In the genomic region with DNA sequence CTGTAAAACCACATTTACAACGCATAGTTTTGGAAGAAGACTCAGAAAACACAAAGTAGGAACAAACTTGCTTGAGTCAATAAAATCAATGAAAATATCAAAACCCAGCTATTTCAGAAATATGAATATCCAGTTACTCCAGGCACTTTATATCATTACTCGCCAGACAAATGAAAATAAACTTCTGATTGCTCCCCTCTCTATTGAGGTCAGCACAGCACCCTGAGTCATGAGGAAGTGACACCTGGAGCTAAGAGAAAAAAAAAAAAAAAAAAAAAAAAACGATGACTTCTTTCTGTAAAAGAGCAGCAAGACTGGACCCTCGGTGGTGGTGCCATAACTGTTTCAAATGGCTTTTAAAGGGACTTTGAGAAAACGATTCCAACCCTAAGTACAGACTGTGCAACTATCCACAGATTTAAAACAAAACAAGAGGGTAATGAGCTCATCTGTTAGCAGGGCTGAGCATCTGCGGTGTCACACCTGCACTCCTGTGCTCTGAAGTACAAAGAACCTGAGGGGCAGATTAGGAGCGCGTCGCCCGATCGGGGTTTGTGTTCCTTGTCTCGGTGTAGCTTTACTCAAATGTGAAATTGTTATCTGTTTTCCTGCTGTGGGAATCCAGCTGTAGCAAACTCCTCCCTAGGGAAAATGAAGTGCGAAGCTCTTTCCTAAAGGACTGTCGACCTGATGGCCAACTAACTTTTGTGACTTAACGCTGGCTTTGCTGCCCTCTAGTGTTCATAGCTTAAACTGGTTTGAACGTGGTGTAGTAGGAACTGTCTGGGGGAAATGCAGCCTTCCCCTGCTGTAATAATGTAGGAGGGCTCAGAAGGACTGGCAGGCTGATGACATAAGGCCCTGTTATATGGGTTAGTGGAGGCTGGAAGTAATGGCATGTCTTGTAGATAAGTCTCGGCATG, we compare ENCODE assay signal across 8 mouse cellular contexts.
DNase-seq lines count a peak whose midpoint lies in the region; ATAC-seq and TF ChIP-seq lines count a peak whose summit lies in the region.

No protein-coding gene starts in this region.

- H3K9me3 ChIP-seq in E14TG2a.4 (ENCODE audit: low read length), result no peaks in the 10 kb centered on the region
- H3K9me3 ChIP-seq in embryonic facial prominence, embryonic 14.5 days (ENCODE audit: control insufficient read depth, low read length), result no peaks in the 10 kb centered on the region
- H3K9me3 ChIP-seq in liver, embryonic 16.5 days (replicated peaks; ENCODE audit: control insufficient read depth, low read length), result no peaks in the 10 kb centered on the region
- H3K9me3 ChIP-seq in neural tube, embryonic 14.5 days (ENCODE audit: control insufficient read depth, low read length), result no peaks in the 10 kb centered on the region

- ATAC-seq in embryonic facial prominence, embryonic 14.5 days (ENCODE audit: low read depth), result peak; percentile 62; the same call in 1 of the 2 replicates
- ATAC-seq in liver, embryonic 16.5 days (ENCODE audit: low read depth), result peak; percentile 48; the same call in 1 of the 2 replicates
- peak; percentile 89 for ATAC-seq in neural tube, embryonic 14.5 days (ENCODE audit: low read depth)

- WGBS in embryonic facial prominence, embryonic 14.5 days, result 20% methylated on average over 17 of the region's 17 CpGs
- WGBS in liver, embryonic 16.5 days (ENCODE audit: insufficient replicate concordance), result 28% methylated on average over 17 of the region's 17 CpGs
- WGBS in neural tube, embryonic 14.5 days, result 24% methylated on average over 16 of the region's 17 CpGs

- no peaks in the 10 kb centered on the region for H3K36me3 ChIP-seq in E14TG2a.4 (ENCODE audit: insufficient read depth, low read length)
- no peaks in the 10 kb centered on the region for H3K36me3 ChIP-seq in embryonic facial prominence, embryonic 14.5 days (ENCODE audit: control insufficient read depth, insufficient read depth, low read length)
- no peaks in the 10 kb centered on the region for H3K36me3 ChIP-seq in liver, embryonic 16.5 days (ENCODE audit: control insufficient read depth, insufficient read depth)
- H3K36me3 ChIP-seq in neural tube, embryonic 14.5 days (ENCODE audit: control insufficient read depth, insufficient read depth, low read length), result no peaks in the 10 kb centered on the region

- H3K27ac ChIP-seq in embryonic facial prominence, embryonic 14.5 days (replicated peaks; ENCODE audit: low read depth, low read length), result no peak overlapping the region
- H3K27ac ChIP-seq in liver, embryonic 16.5 days (ENCODE audit: low read length), result no peak overlapping the region
- no peak overlapping the region for H3K27ac ChIP-seq in neural tube, embryonic 14.5 days (ENCODE audit: low read depth, low read length)

- intact Hi-C loops in heart, postnatal 14 days (cut with DNase I), result loop anchor here (2.0 kb wide), 1 partner anchor 27 kb away; no protein-coding TSS in a partner anchor

- no peak overlapping the region for H3K9ac ChIP-seq in embryonic facial prominence, embryonic 14.5 days (ENCODE audit: low read depth, low read length)
- H3K9ac ChIP-seq in liver, embryonic 16.5 days (ENCODE audit: low read depth, low read length), result no peak overlapping the region
- no peak overlapping the region for H3K9ac ChIP-seq in neural tube, embryonic 14.5 days (replicated peaks; ENCODE audit: low read depth, low read length)

- H3K27me3 ChIP-seq in E14TG2a.4 (ENCODE audit: insufficient read depth, low read length), result no peaks in the 10 kb centered on the region
- H3K27me3 ChIP-seq in embryonic facial prominence, embryonic 14.5 days (replicated peaks; ENCODE audit: control insufficient read depth, insufficient read depth, low read length), result no peaks in the 10 kb centered on the region
- H3K27me3 ChIP-seq in liver, embryonic 16.5 days (ENCODE audit: control insufficient read depth, insufficient read depth, low read depth, low read length), result no peaks in the 10 kb centered on the region
- H3K27me3 ChIP-seq in neural tube, embryonic 14.5 days (ENCODE audit: control insufficient read depth, insufficient read depth, low read length), result no peaks in the 10 kb centered on the region

- H3K4me2 ChIP-seq in embryonic facial prominence, embryonic 14.5 days (ENCODE audit: low read depth, low read length), result peak overlapping the region; percentile 43
- H3K4me2 ChIP-seq in liver, embryonic 16.5 days (ENCODE audit: low read depth, low read length), result peak overlapping the region; percentile 41; the same call in 1 of the 2 replicates
- H3K4me2 ChIP-seq in neural tube, embryonic 14.5 days (ENCODE audit: low read depth, low read length), result peak overlapping the region; percentile 36; the same call in 1 of the 2 replicates

- DNase-seq in adrenal gland, postnatal 10 days, result peak; percentile 62
- DNase-seq in embryonic facial prominence, embryonic 14.5 days (ENCODE audit: low spot score), result peak; percentile 88
- DNase-seq in heart, postnatal 14 days, result peak; percentile 47 to 69
- DNase-seq in layer of hippocampus, adult 11-12 months (ENCODE audit: low spot score), result peak; percentile 58
- DNase-seq in thymus, postnatal 25 days, result peak; percentile 73

- no peak overlapping the region for H3K4me3 ChIP-seq in E14TG2a.4 (replicated peaks; ENCODE audit: low read length)
- H3K4me3 ChIP-seq in embryonic facial prominence, embryonic 14.5 days (ENCODE audit: low read depth, low read length), result no peak overlapping the region
- no peak overlapping the region for H3K4me3 ChIP-seq in liver, embryonic 16.5 days (ENCODE audit: low read depth, low read length)
- no peak overlapping the region for H3K4me3 ChIP-seq in neural tube, embryonic 14.5 days (ENCODE audit: low read depth, low read length)

- peak; percentile 47 for TF ChIP-seq CTCF in E14TG2a.4 (conservative IDR thresholded peaks at IDR 0.05; ENCODE audit: low read length)

- H3K4me1 ChIP-seq in E14TG2a.4 (replicated peaks; ENCODE audit: low read depth, low read length), result no peaks in the 10 kb centered on the region; the same call in 1 of the 2 replicates
- H3K4me1 ChIP-seq in embryonic facial prominence, embryonic 14.5 days (ENCODE audit: control insufficient read depth, insufficient read depth, low read length), result no peaks in the 10 kb centered on the region
- H3K4me1 ChIP-seq in liver, embryonic 16.5 days (ENCODE audit: control insufficient read depth, low read depth, low read length), result no peaks in the 10 kb centered on the region; the same call in none of the 2 replicates
- H3K4me1 ChIP-seq in neural tube, embryonic 14.5 days (ENCODE audit: control insufficient read depth, insufficient read depth, low read length), result no peaks in the 10 kb centered on the region
